Mouse (Mus musculus) adrenal gland, adult 18-20 months (tissue): ENCODE measurements at regions not wholly inside any gene's neighbourhood (a gene's known extent, or its start where the extent isn't known, plus 50 kb on each side); places are given as distances from the start of the nearest gene placed in this dataset.
"Not testable (repeated sequence)": the region's sequence is repeated elsewhere in the genome, so short reads cannot be mapped to it uniquely, and the experiment has no call there.

Experiments
- DNase-seq, 2 experiments: peaks; one replicate each; pipeline ENCODE4 v3.0.0; 2021 to 2022; ENCODE audit warnings: low spot score in 2 of 2

GRCm38 (mm10) chr13:5527400-5527799 is 333.9 kb upstream of the Klf6 start:
- DNase-seq = no peak

GRCm38 (mm10) chr13:5540321-5540720 is 321.0 kb upstream of the Klf6 start:
- no peak for DNase-seq

- no peak for DNase-seq
Observed at GRCm38 (mm10) chr13:5545521-5545920, 315.8 kb upstream of the Klf6 start.

GRCm38 (mm10) chr13:5546011-5546410 is 315.3 kb upstream of the Klf6 start:
- no peak for DNase-seq

GRCm38 (mm10) chr13:5546937-5547336 is 314.3 kb upstream of the Klf6 start:
- DNase-seq = no peak

- DNase-seq = no peak
Observed at GRCm38 (mm10) chr13:5548768-5549167, 312.5 kb upstream of the Klf6 start.

- no peak for DNase-seq
Observed at GRCm38 (mm10) chr13:5549175-5549574, 312.1 kb upstream of the Klf6 start.

GRCm38 (mm10) chr13:5549747-5550146 is 311.5 kb upstream of the Klf6 start:
- no peak for DNase-seq

GRCm38 (mm10) chr13:5550354-5550753 is 310.9 kb upstream of the Klf6 start:
- no peak for DNase-seq

- no peak for DNase-seq
Observed at GRCm38 (mm10) chr13:5551131-5551530, 310.2 kb upstream of the Klf6 start.

GRCm38 (mm10) chr13:5553461-5553860 is 307.8 kb upstream of the Klf6 start:
- DNase-seq = no peak

GRCm38 (mm10) chr13:5558095-5558494 is 303.2 kb upstream of the Klf6 start:
- DNase-seq = no peak

GRCm38 (mm10) chr13:5566479-5566878 is 294.8 kb upstream of the Klf6 start:
- no peak for DNase-seq

- no peak for DNase-seq
Observed at GRCm38 (mm10) chr13:5566896-5567295, 294.4 kb upstream of the Klf6 start.

- DNase-seq = no peak
Observed at GRCm38 (mm10) chr13:5569579-5569978, 291.7 kb upstream of the Klf6 start.

GRCm38 (mm10) chr13:5570386-5570785 is 290.9 kb upstream of the Klf6 start:
- DNase-seq = no peak

- no peak for DNase-seq
Observed at GRCm38 (mm10) chr13:5576568-5576967, 284.7 kb upstream of the Klf6 start.

GRCm38 (mm10) chr13:5583681-5584080 is 277.6 kb upstream of the Klf6 start:
- not testable (repeated sequence) for DNase-seq

GRCm38 (mm10) chr13:5587196-5587595 is 274.1 kb upstream of the Klf6 start:
- no peak for DNase-seq

GRCm38 (mm10) chr13:5591286-5591685 is 270.0 kb upstream of the Klf6 start:
- no peak for DNase-seq

GRCm38 (mm10) chr13:5591837-5592555 is 269.3 kb upstream of the Klf6 start:
- DNase-seq = no peak

- DNase-seq = no peak
Observed at GRCm38 (mm10) chr13:5592556-5593061, 268.7 kb upstream of the Klf6 start.

- no peak for DNase-seq
Observed at GRCm38 (mm10) chr13:5601648-5602047, 259.6 kb upstream of the Klf6 start.
